Mouse (Mus musculus) hindbrain, embryonic 15.5 days (tissue): ENCODE results near the gene Brpf1. TPM values are rescaled to one million over a fixed set of nuclear protein-coding genes. Genes with fewer than 3 reads are reported as not detected.
"Not testable (repeated sequence)": the region's sequence is repeated elsewhere in the genome, so short reads cannot be mapped to it uniquely, and the experiment has no call there.

ENCODE experiments used
- ATAC-seq: fragments of 200-750 bp; cut with Nextera tagmentation; 2 replicates; pipeline ENCODE4 v1.8.0; 2017; ENCODE audit warnings: low read depth, moderate number of reproducible peaks, moderate TSS enrichment; ENCODE audit not compliant: low FRiP score
- H3K27ac ChIP-seq: fragments of 300-500 bp; sonication (generic); replicated peaks from 2 replicates; pipeline ENCODE4 v1.5.1; 2015; ENCODE audit warnings: mild to moderate bottlenecking, inconsistent platforms
- H3K27me3 ChIP-seq: fragments of 300-500 bp; sonication (generic); 2 replicates; pipeline ENCODE4 v1.6.1; 2015; ENCODE audit warnings: control low read depth, inconsistent platforms
- H3K36me3 ChIP-seq: fragments of 300-500 bp; sonication (generic); 2 replicates; pipeline ENCODE4 v1.6.1; 2015; ENCODE audit warnings: control low read depth, inconsistent platforms
- H3K4me1 ChIP-seq: fragments of 300-500 bp; sonication (generic); replicated peaks from 2 replicates; pipeline ENCODE4 v1.6.1; 2015; ENCODE audit warnings: control low read depth, inconsistent platforms
- H3K4me2 ChIP-seq: fragments of 300-500 bp; sonication (generic); 2 replicates; pipeline ENCODE4 v1.6.1; 2015; ENCODE audit warnings: moderate library complexity, mild to moderate bottlenecking, inconsistent platforms
- H3K4me3 ChIP-seq: fragments of 300-500 bp; sonication (generic); 2 replicates; pipeline ENCODE4 v1.5.1; 2015; ENCODE audit warnings: mild to moderate bottlenecking, inconsistent platforms
- H3K9ac ChIP-seq: fragments of 300-500 bp; sonication (generic); 2 replicates; pipeline ENCODE4 v1.6.1; 2015; ENCODE audit warnings: inconsistent platforms
- H3K9me3 ChIP-seq: fragments of 300-500 bp; sonication (generic); 2 replicates; pipeline ENCODE4 v1.6.1; 2016; ENCODE audit warnings: control low read depth, inconsistent platforms
- WGBS: fragments of 180-500 bp; shearing (Covaris S2); methylation state at CpG from one replicate; pipeline ENCODE4 v1.1.7; 2015; 5-methylcytosine and 5-hydroxymethylcytosine counted together
- polyA plus RNA-seq: library from polyadenylated mRNA; unstranded; fragments of >200 nt; fragmentation: Nextera tagmentation; extraction: Ambion mirVana; gene quantifications from 2 replicates; pipeline ENCODE4 v1.2.1, GENCODE M21; 2015

Brpf1 gene
- polyA plus RNA-seq, 1 experiment from 2014 or later = 17.1 TPM

DNA sequence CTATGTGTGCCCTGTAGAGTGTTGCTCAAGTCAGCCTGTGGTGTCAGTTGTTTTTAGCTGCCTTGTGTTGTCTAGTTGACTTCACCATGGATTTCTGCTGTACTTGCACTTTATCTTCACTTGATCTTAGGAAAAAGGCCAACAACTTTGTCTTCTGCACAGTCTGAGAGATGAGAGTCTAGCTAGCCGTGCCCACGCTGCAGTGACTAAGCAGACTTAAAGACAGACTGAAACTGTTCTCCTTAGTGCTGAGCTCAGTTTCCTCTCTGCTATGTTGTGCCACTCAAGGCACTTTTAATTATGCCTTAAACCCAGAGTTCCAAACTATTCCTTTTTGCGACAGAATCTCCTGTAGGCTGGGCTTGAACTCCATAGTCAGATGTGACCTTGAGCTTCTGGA lies 9.0 kb downstream of the Brpf1 start:
- no peak for ATAC-seq
- WGBS = 96% methylated on average over 3 of the region's 3 CpGs
- Histone ChIP-seq H3K36me3 (peaks cover 82% of the 10 kb centered on the region), H3K27ac (no peak overlapping the region), H3K4me1 (no peaks in the 10 kb centered on the region; the same call in 1 of the 2 replicates), H3K4me2 (no peak overlapping the region), H3K27me3 (no peaks in the 10 kb centered on the region), H3K9ac (no peak overlapping the region), H3K4me3 (no peak overlapping the region), H3K9me3 (no peaks in the 10 kb centered on the region)

DNA sequence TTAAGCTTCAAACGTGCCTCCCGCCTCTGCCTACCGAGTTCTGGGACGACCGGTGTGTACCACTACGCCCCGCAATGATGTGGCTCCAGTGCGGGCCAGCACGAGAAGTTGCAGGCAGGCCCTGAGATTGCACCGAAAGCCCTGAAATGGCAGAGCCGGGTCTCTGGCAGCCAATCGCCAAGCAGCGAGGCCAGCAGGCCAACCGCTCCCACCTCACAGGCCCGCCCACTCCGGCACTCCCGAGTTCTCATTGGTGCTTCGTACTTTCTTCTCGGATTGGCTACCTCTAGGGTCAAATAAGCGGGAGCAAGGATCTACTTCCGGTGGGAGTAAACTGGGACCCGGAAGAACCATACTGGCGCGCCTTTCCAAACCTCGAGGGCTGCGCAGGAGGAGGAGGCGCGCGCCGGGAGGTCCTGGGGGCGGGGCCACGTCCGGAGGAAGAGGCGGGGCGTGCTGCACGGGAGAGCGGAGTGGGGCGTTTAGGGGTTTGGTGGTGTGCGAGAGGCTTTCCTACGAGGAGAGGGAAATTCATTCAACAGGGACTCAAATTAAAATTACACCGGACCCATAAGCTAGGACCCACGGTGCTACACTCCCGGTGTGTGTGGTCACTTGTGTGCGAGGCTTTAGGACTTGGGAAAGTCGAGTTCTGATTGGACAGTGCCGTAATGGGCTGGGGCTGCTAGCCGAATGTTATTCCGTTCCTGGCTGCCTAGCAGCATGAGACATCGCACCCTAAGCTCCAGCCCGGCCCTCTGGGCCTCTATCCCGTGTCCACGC lies 19.8 kb downstream of the Brpf1 start, which contains the start of gene Ogg1:
Ogg1 (plus strand) TSS at position 440 of the 783 bp plus-strand sequence.
- peak; percentile 99 for ATAC-seq

GRCm38 (mm10) chr6:113329396-113329795 lies 22.5 kb downstream of the Brpf1 start:
- no peak for ATAC-seq
- Histone ChIP-seq H3K36me3 (peaks cover 23% of the 10 kb centered on the region), H3K4me3 (no peak overlapping the region), H3K27ac (no peak overlapping the region), H3K9me3 (no peaks in the 10 kb centered on the region), H3K4me2 (no peak overlapping the region), H3K27me3 (no peaks in the 10 kb centered on the region), H3K9ac (no peak overlapping the region), H3K4me1 (peaks cover 21% of the 10 kb centered on the region)
- 92% methylated on average over 1 of the region's 1 CpGs for WGBS

More for the DNA sequence above, 19.8 kb downstream of the Brpf1 start, which contains the start of gene Ogg1:
- Histone ChIP-seq H3K4me1 (peaks cover 16% of the 10 kb centered on the region), H3K9me3 (no peaks in the 10 kb centered on the region), H3K27me3 (no peaks in the 10 kb centered on the region), H3K9ac (peak within 1 kb of the TSS; percentile 67), H3K4me2 (peak within 1 kb of the TSS; percentile 86), H3K4me3 (peak within 1 kb of the TSS; percentile 59), H3K36me3 (peaks cover 39% of the 10 kb centered on the region), H3K27ac (peak within 1 kb of the TSS; percentile 84)
- under 1% methylated on average over 52 of the region's 52 CpGs for WGBS

DNA sequence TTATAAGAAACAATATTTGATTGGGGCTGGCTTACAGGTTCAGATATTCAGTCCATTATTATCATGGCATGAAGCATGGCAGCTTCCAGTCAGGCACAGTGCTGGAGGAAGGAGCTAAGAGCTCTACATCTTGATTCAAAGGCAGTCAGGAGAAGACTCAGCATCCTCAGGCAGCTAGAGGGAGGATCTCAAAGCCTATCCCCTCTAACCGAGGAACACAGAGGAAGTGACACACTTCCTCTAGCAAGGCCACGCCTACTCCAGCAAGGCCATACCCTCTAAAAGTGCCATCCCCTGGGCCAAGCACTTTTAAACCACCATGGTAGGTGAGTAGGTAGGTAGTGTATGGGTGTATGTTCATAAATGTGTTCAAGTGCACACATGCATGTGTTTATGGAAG lies 23.6 kb downstream of the Brpf1 start:
- no peak for ATAC-seq
- no peak overlapping the region for H3K4me3 ChIP-seq
- no peak overlapping the region for H3K9ac ChIP-seq
- H3K27ac ChIP-seq = no peak overlapping the region
- H3K27me3 ChIP-seq = no peaks in the 10 kb centered on the region
- 52% methylated on average over 2 of the region's 2 CpGs for WGBS
- peaks cover 22% of the 10 kb centered on the region; the same call in 1 of the 2 replicates for H3K36me3 ChIP-seq
- H3K9me3 ChIP-seq = no peaks in the 10 kb centered on the region
- peaks cover 18% of the 10 kb centered on the region for H3K4me1 ChIP-seq
- H3K4me2 ChIP-seq = no peak overlapping the region

GRCm38 (mm10) chr6:113331721-113332120 lies 24.8 kb downstream of the Brpf1 start:
- H3K9me3 ChIP-seq = no peaks in the 10 kb centered on the region
- no peak overlapping the region for H3K27ac ChIP-seq
- no peak overlapping the region for H3K9ac ChIP-seq
- H3K4me3 ChIP-seq = no peak overlapping the region
- no peak for ATAC-seq
- H3K4me2 ChIP-seq = no peak overlapping the region
- 93% methylated on average over 11 of the region's 11 CpGs for WGBS
- peaks cover 10% of the 10 kb centered on the region for H3K4me1 ChIP-seq
- no peaks in the 10 kb centered on the region for H3K27me3 ChIP-seq
- H3K36me3 ChIP-seq = peaks cover 32% of the 10 kb centered on the region

DNA sequence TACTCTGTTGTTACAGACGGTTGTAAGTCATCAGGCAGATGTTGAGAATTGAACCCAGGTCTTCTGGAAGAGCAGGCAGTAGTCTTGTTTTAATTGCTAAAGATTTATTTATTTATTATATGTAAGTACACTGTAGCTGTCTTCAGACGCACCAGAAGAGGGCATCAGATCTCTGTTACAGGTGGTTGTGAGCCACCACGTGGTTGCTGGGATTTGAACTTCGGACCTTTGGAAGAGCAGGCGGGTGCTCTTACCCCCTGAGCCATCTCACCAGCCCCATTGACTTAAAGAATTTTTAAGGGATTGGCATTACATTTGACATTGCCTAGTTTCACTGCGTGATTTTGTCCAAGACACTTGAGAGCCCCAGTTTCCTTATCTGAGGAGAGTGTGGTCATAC lies 25.8 kb downstream of the Brpf1 start:
- H3K4me3 ChIP-seq, H3K9me3 ChIP-seq, ATAC-seq, H3K9ac ChIP-seq, H3K4me1 ChIP-seq, H3K27me3 ChIP-seq, H3K4me2 ChIP-seq: not testable (repeated sequence)
- peaks cover 41% of the 10 kb centered on the region for H3K36me3 ChIP-seq
- H3K27ac ChIP-seq = peak overlapping the region; percentile 54; the same call in 1 of the 2 replicates
- WGBS = 75% methylated on average over 6 of the region's 6 CpGs

- ATAC-seq = peak; percentile 76
- Histone ChIP-seq H3K9ac (no peak overlapping the region), H3K36me3 (peaks cover 47% of the 10 kb centered on the region), H3K4me2 (no peak overlapping the region), H3K4me1 (peaks cover 5% of the 10 kb centered on the region; the same call in 1 of the 2 replicates), H3K27ac (peak overlapping the region; percentile 54; the same call in 1 of the 2 replicates), H3K27me3 (no peaks in the 10 kb centered on the region), H3K9me3 (no peaks in the 10 kb centered on the region), H3K4me3 (no peak overlapping the region)
- WGBS = 60% methylated on average over 14 of the region's 14 CpGs
These were observed 26.4 kb downstream of the Brpf1 start for GRCm38 (mm10) chr6:113333137-113333950.

GRCm38 (mm10) chr6:113334216-113334615 lies 27.3 kb downstream of the Brpf1 start:
- no peak overlapping the region for H3K27ac ChIP-seq
- peaks cover 5% of the 10 kb centered on the region; the same call in 1 of the 2 replicates for H3K4me1 ChIP-seq
- 78% methylated on average over 6 of the region's 6 CpGs for WGBS
- H3K27me3 ChIP-seq = no peaks in the 10 kb centered on the region
- H3K4me2 ChIP-seq = no peak overlapping the region
- no peak overlapping the region for H3K9ac ChIP-seq
- no peak for ATAC-seq
- no peaks in the 10 kb centered on the region for H3K9me3 ChIP-seq
- H3K4me3 ChIP-seq = no peak overlapping the region
- peaks cover 53% of the 10 kb centered on the region for H3K36me3 ChIP-seq

- Histone ChIP-seq H3K4me2 (no peak overlapping the region), H3K4me1 (peaks cover 13% of the 10 kb centered on the region), H3K27me3 (no peaks in the 10 kb centered on the region), H3K4me3 (no peak overlapping the region), H3K27ac (no peak overlapping the region), H3K36me3 (peaks cover 49% of the 10 kb centered on the region), H3K9ac (no peak overlapping the region), H3K9me3 (no peaks in the 10 kb centered on the region)
- ATAC-seq = no peak
- 65% methylated on average over 8 of the region's 8 CpGs for WGBS
These were observed 30.1 kb downstream of the Brpf1 start for GRCm38 (mm10) chr6:113336852-113337620.

- H3K4me3 ChIP-seq = peak overlapping the region; percentile 8
- 85% methylated on average over 6 of the region's 6 CpGs for WGBS
- no peak overlapping the region; the same call in 1 of the 2 replicates for H3K9ac ChIP-seq
- peaks cover 21% of the 10 kb centered on the region for H3K36me3 ChIP-seq
- no peaks in the 10 kb centered on the region for H3K27me3 ChIP-seq
- no peaks in the 10 kb centered on the region for H3K9me3 ChIP-seq
- peak overlapping the region; percentile 45 for H3K27ac ChIP-seq
- peak overlapping the region; percentile 79 for H3K4me2 ChIP-seq
- peaks cover 31% of the 10 kb centered on the region for H3K4me1 ChIP-seq
- ATAC-seq = no peak
These were observed 34.6 kb downstream of the Brpf1 start for GRCm38 (mm10) chr6:113341574-113341973.

DNA sequence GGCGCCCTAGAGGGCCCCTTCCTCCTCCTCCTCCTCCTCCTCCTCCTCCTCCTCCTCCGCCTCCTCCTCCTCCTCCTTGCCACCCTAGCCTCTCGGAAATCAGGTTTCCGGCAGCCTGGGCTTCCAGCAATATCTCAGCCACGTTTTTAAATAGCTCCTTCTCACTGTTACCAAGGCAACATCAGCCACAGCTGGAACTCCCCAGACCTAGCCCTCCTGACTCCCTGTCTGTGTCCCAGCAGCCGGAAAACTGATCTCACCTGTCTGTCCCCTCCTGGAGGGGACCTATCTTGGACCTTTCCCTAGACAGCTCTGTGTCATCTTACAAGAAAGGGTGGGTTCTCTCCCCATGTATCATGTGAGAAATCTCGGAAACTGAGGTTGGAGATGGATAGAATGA lies 35.4 kb downstream of the Brpf1 start:
- peak overlapping the region; percentile 6; the same call in 1 of the 2 replicates for H3K27ac ChIP-seq
- no peaks in the 10 kb centered on the region for H3K27me3 ChIP-seq
- ATAC-seq = no peak
- peak overlapping the region; percentile 79 for H3K4me2 ChIP-seq
- H3K4me1 ChIP-seq = peaks cover 31% of the 10 kb centered on the region
- WGBS = 42% methylated on average over 4 of the region's 7 CpGs
- H3K9ac ChIP-seq = no peak overlapping the region
- H3K4me3 ChIP-seq = peak overlapping the region; percentile 63
- no peaks in the 10 kb centered on the region for H3K9me3 ChIP-seq
- H3K36me3 ChIP-seq = peaks cover 16% of the 10 kb centered on the region
